Mouse (Mus musculus): ENCODE data around the gene Srrt. TPM values are rescaled to one million over a fixed set of nuclear protein-coding genes. Genes with fewer than 3 reads are reported as not detected.
"Not testable (repeated sequence)": the region's sequence is repeated elsewhere in the genome, so short reads cannot be mapped to it uniquely, and the experiment has no call there.

Gene Srrt
- polyA plus RNA-seq, 1 experiment: 153 TPM

GRCm38 (mm10) chr5:137297126-137297525 is 10.3 kb downstream of the Srrt start:
- DNase-seq (ENCODE audit: low read depth): no peak

GRCm38 (mm10) chr5:137295712-137296111 is 11.8 kb downstream of the Srrt start:
- no peak for DNase-seq (ENCODE audit: low read depth)

- DNase-seq (ENCODE audit: low read depth): no peak
Observed at GRCm38 (mm10) chr5:137295296-137295695, 12.2 kb downstream of the Srrt start.

- DNase-seq (ENCODE audit: low read depth): no peak
Observed at GRCm38 (mm10) chr5:137294744-137295093, 12.8 kb downstream of the Srrt start.

GRCm38 (mm10) chr5:137293839-137294743 is 13.4 kb downstream of the Srrt start, which contains the start of gene Ufsp1:
TSS of gene Ufsp1 (plus strand) at chr5:137294629.
- peak; percentile 69 for DNase-seq (ENCODE audit: low read depth)

- no peak for DNase-seq (ENCODE audit: low read depth)
Observed at GRCm38 (mm10) chr5:137293282-137293681, 14.2 kb downstream of the Srrt start.

- DNase-seq (ENCODE audit: low read depth): no peak
Observed at GRCm38 (mm10) chr5:137291381-137291926, 16.0 kb downstream of the Srrt start.

- DNase-seq (ENCODE audit: low read depth): no peak
Observed at GRCm38 (mm10) chr5:137290677-137291076, 16.8 kb downstream of the Srrt start.

- DNase-seq (ENCODE audit: low read depth): no peak
Observed at GRCm38 (mm10) chr5:137289591-137290365, 17.7 kb downstream of the Srrt start.

GRCm38 (mm10) chr5:137288999-137289470 is 18.4 kb downstream of the Srrt start:
- no peak for DNase-seq (ENCODE audit: low read depth)

GRCm38 (mm10) chr5:137287953-137288743 is 19.3 kb downstream of the Srrt start:
- no peak for DNase-seq (ENCODE audit: low read depth)

- no peak for DNase-seq (ENCODE audit: low read depth)
Observed at GRCm38 (mm10) chr5:137287032-137287952, 20.2 kb downstream of the Srrt start, which contains the start of gene Ache. TSS of gene Ache (plus strand) at chr5:137287519.

- DNase-seq (ENCODE audit: low read depth): no peak
Observed at GRCm38 (mm10) chr5:137286655-137287031, 20.8 kb downstream of the Srrt start.

GRCm38 (mm10) chr5:137285986-137286385 is 21.5 kb downstream of the Srrt start:
- DNase-seq (ENCODE audit: low read depth): no peak

- no peak for DNase-seq (ENCODE audit: low read depth)
Observed at GRCm38 (mm10) chr5:137285045-137285444, 22.4 kb downstream of the Srrt start.

- DNase-seq (ENCODE audit: low read depth): not testable (repeated sequence)
Observed at GRCm38 (mm10) chr5:137284411-137284810, 23.1 kb downstream of the Srrt start.

- peak; percentile 47 for DNase-seq (ENCODE audit: low read depth)
Observed at GRCm38 (mm10) chr5:137277360-137278342, 29.8 kb downstream of the Srrt start.

- no peak for DNase-seq (ENCODE audit: low read depth)
Observed at GRCm38 (mm10) chr5:137268131-137268910, 39.2 kb downstream of the Srrt start.
